Mouse (Mus musculus): ENCODE data around the gene Theg. TPM values are rescaled to one million over a fixed set of nuclear protein-coding genes. Genes with fewer than 3 reads are reported as not detected.

The Theg gene
- polyA plus RNA-seq, 1 experiment from 2014 or later: not detected

DNA sequence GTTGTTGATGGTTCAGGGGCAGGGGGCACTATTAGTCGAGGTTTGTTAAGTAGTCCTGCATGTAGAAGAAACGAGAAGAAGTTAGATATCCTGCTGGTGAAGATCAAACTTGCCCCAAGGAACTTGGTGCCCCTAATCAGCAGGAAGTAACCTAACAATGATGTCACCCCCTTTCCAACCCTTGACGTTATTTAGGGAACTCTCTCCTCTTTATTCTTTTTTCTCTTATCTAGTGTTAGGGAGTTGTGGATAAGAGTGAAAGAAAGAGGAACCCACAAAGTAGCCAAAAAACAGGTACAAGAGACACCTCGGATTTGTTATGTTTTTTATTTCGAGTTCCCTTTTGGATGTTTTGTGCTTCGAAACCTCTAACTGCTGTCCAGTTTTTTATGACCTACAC lies 7.0 kb upstream of the Theg start:
- Histone ChIP-seq H3K4me2 (no peak overlapping the region), H3K36me3 (ENCODE audit: insufficient read depth) (no peaks in the 10 kb centered on the region), H3K4me1 (ENCODE audit: insufficient read depth) (no peaks in the 10 kb centered on the region), H3K27me3 (ENCODE audit: insufficient read depth, low read length) (no peaks in the 10 kb centered on the region), H3K27ac (ENCODE audit: low read depth) (no peak overlapping the region), H3K9ac (no peak overlapping the region), H3K4me3 (ENCODE audit: low read depth, low read length) (no peak overlapping the region), H3K9me3 (ENCODE audit: low read depth, low read length) (no peaks in the 10 kb centered on the region)
- no peak for ATAC-seq (ENCODE audit: insufficient read depth)
- WGBS: 39% methylated on average over 6 of the region's 6 CpGs
- DNase-seq: no peak
- no peak for TF ChIP-seq CTCF (IDR thresholded peaks at IDR 0.05; ENCODE audit: low read depth)

DNA sequence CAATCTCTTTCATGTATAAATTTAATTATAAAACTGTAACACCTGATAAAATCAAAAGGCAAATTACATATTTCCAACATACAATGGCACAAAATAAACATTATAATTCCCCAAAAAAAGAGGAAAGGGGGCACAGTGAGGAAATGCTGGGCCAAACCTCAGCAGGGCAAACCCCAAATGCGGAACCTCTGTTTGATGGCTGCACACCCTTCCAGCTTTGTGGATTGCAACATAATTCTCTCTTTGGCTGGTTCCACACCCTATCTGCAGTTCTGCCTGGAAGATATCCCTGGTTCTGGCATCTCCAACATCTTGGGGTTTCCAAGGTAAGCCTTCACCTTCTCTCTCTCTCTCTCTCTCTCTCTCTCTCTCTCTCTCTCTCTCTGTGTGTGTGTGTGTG lies 3.6 kb upstream of the Theg start:
- no peak overlapping the region for H3K4me3 ChIP-seq (ENCODE audit: low read depth, low read length)
- DNase-seq (no peak), ATAC-seq (ENCODE audit: insufficient read depth) (no peak)
- H3K27ac ChIP-seq (ENCODE audit: low read depth): no peak overlapping the region
- no peaks in the 10 kb centered on the region for H3K27me3 ChIP-seq (ENCODE audit: insufficient read depth, low read length)
- H3K4me1 ChIP-seq (ENCODE audit: insufficient read depth): no peaks in the 10 kb centered on the region
- H3K36me3 ChIP-seq (ENCODE audit: insufficient read depth): no peaks in the 10 kb centered on the region
- H3K4me2 ChIP-seq: no peak overlapping the region
- H3K9me3 ChIP-seq (ENCODE audit: low read depth, low read length): no peaks in the 10 kb centered on the region
- H3K9ac ChIP-seq: no peak overlapping the region
- 86% methylated on average over 1 of the region's 1 CpGs for WGBS
- no peak for TF ChIP-seq CTCF (IDR thresholded peaks at IDR 0.05; ENCODE audit: low read depth)

- Histone ChIP-seq H3K27me3 (ENCODE audit: insufficient read depth, low read length) (no peaks in the 10 kb centered on the region), H3K9me3 (ENCODE audit: low read depth, low read length) (no peaks in the 10 kb centered on the region), H3K4me3 (ENCODE audit: low read depth, low read length) (no peak overlapping the region), H3K27ac (ENCODE audit: low read depth) (no peak overlapping the region), H3K4me2 (no peak overlapping the region), H3K36me3 (ENCODE audit: insufficient read depth) (no peaks in the 10 kb centered on the region), H3K4me1 (ENCODE audit: insufficient read depth) (no peaks in the 10 kb centered on the region), H3K9ac (no peak overlapping the region)
- no peak for ATAC-seq (ENCODE audit: insufficient read depth)
- WGBS: 61% methylated on average over 4 of the region's 4 CpGs
- no peak for TF ChIP-seq CTCF (IDR thresholded peaks at IDR 0.05; ENCODE audit: low read depth)
- no peak for DNase-seq
Measured at GRCm38 (mm10) chr10:79587752-79588126, 608 bp upstream of the Theg start.

- no peak for ATAC-seq (ENCODE audit: insufficient read depth)
- Histone ChIP-seq H3K27ac (ENCODE audit: low read depth) (no peak overlapping the region), H3K9me3 (ENCODE audit: low read depth, low read length) (no peaks in the 10 kb centered on the region), H3K4me1 (ENCODE audit: insufficient read depth) (no peaks in the 10 kb centered on the region), H3K36me3 (ENCODE audit: insufficient read depth) (no peaks in the 10 kb centered on the region), H3K4me3 (ENCODE audit: low read depth, low read length) (no peak overlapping the region), H3K9ac (no peak overlapping the region), H3K4me2 (no peak overlapping the region), H3K27me3 (ENCODE audit: insufficient read depth, low read length) (no peaks in the 10 kb centered on the region)
- TF ChIP-seq CTCF (IDR thresholded peaks at IDR 0.05; ENCODE audit: low read depth): no peak
- no peak for DNase-seq
- WGBS: 64% methylated on average over 8 of the region's 8 CpGs
Measured at GRCm38 (mm10) chr10:79586243-79586642, 888 bp downstream of the Theg start.

DNA sequence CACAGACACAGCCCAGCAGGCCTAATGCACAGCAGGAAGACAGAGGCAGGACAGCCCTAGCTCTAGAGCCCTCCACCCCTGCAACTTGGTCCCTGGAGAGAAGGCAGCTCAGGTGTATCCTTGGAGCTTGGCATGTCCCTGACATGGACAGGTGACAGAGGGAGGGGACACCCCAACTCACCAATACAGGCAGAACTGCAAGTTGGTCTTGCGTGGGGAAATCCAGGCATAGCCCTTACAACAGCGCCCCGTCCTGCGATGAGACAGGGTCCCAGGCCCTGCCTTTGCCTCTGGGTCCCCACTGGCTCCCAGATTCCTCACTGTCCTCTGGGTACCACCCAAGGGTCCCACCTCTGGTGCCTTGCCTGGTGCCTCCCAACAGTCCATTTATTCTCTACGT lies 1.4 kb downstream of the Theg start:
- no peaks in the 10 kb centered on the region for H3K27me3 ChIP-seq (ENCODE audit: insufficient read depth, low read length)
- no peak for TF ChIP-seq CTCF (IDR thresholded peaks at IDR 0.05; ENCODE audit: low read depth)
- 88% methylated on average over 5 of the region's 5 CpGs for WGBS
- H3K4me1 ChIP-seq (ENCODE audit: insufficient read depth): no peaks in the 10 kb centered on the region
- no peak overlapping the region for H3K27ac ChIP-seq (ENCODE audit: low read depth)
- H3K9me3 ChIP-seq (ENCODE audit: low read depth, low read length): no peaks in the 10 kb centered on the region
- H3K4me3 ChIP-seq (ENCODE audit: low read depth, low read length): no peak overlapping the region
- no peak overlapping the region for H3K4me2 ChIP-seq
- no peak overlapping the region for H3K9ac ChIP-seq
- ATAC-seq (ENCODE audit: insufficient read depth) (no peak), DNase-seq (no peak)
- H3K36me3 ChIP-seq (ENCODE audit: insufficient read depth): no peaks in the 10 kb centered on the region

DNA sequence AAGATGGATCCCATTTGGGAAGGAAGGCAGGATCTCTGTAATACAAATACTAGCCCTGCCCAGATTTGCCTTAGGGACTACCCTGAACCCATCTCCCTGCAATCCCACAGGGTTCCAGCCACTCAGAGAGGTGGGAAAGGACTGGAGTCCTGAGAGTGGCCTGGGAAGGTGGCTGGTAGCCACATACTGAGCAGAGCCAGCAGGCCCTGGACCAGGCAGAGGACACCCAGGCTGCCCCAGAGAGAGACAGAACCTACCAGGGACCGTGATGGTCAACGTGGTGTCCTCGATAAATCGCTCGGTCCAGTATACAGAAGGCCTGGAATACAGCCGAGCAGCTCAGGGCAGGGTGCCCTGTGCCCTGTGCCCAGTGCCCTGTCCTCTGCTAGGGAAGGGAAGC lies 2.0 kb downstream of the Theg start:
- no peak for TF ChIP-seq CTCF (IDR thresholded peaks at IDR 0.05; ENCODE audit: low read depth)
- no peak overlapping the region for H3K4me3 ChIP-seq (ENCODE audit: low read depth, low read length)
- DNase-seq (no peak), ATAC-seq (ENCODE audit: insufficient read depth) (no peak)
- no peaks in the 10 kb centered on the region for H3K27me3 ChIP-seq (ENCODE audit: insufficient read depth, low read length)
- H3K36me3 ChIP-seq (ENCODE audit: insufficient read depth): no peaks in the 10 kb centered on the region
- no peaks in the 10 kb centered on the region for H3K4me1 ChIP-seq (ENCODE audit: insufficient read depth)
- H3K4me2 ChIP-seq: no peak overlapping the region
- WGBS: 85% methylated on average over 6 of the region's 6 CpGs
- H3K27ac ChIP-seq (ENCODE audit: low read depth): no peak overlapping the region
- H3K9me3 ChIP-seq (ENCODE audit: low read depth, low read length): no peaks in the 10 kb centered on the region
- no peak overlapping the region for H3K9ac ChIP-seq

- Histone ChIP-seq H3K27ac (ENCODE audit: low read depth) (no peak overlapping the region), H3K4me2 (no peak overlapping the region), H3K4me3 (ENCODE audit: low read depth, low read length) (no peak overlapping the region), H3K9me3 (ENCODE audit: low read depth, low read length) (no peaks in the 10 kb centered on the region), H3K36me3 (ENCODE audit: insufficient read depth) (no peaks in the 10 kb centered on the region), H3K27me3 (ENCODE audit: insufficient read depth, low read length) (no peaks in the 10 kb centered on the region), H3K4me1 (ENCODE audit: insufficient read depth) (no peaks in the 10 kb centered on the region), H3K9ac (no peak overlapping the region)
- no peak for ATAC-seq (ENCODE audit: insufficient read depth)
- DNase-seq: no peak
- WGBS: 70% methylated on average over 9 of the region's 9 CpGs
- TF ChIP-seq CTCF (IDR thresholded peaks at IDR 0.05; ENCODE audit: low read depth): no peak
Measured at GRCm38 (mm10) chr10:79584426-79584825, 2.7 kb downstream of the Theg start.

DNA sequence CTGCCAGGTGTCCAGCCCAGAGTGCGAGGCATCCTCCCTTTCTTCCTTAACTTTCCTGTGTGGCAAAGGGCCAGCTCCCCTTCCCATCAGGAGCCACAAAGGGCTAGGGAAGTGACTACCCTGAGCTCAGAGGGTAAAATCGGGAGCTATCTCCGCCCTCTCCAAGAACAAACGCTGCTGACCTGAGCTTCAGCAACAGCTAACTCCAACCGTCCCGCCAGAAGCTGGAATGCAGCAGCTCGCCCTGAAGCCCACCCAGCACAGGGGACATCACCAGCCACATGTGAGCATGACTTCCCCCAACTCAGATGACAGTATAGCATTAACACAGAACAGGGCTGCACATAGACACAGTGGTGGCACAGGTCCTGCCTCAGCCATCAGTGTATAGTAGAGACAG lies 3.1 kb downstream of the Theg start:
- WGBS: 44% methylated on average over 7 of the region's 7 CpGs

More for the DNA sequence above, 3.1 kb downstream of the Theg start:
- Histone ChIP-seq H3K9ac (no peak overlapping the region), H3K27me3 (ENCODE audit: insufficient read depth, low read length) (no peaks in the 10 kb centered on the region), H3K4me2 (no peak overlapping the region), H3K36me3 (ENCODE audit: insufficient read depth) (no peaks in the 10 kb centered on the region), H3K9me3 (ENCODE audit: low read depth, low read length) (no peaks in the 10 kb centered on the region), H3K4me3 (ENCODE audit: low read depth, low read length) (no peak overlapping the region), H3K27ac (ENCODE audit: low read depth) (no peak overlapping the region), H3K4me1 (ENCODE audit: insufficient read depth) (no peaks in the 10 kb centered on the region)
- ATAC-seq (ENCODE audit: insufficient read depth): no peak
- DNase-seq: no peak
- TF ChIP-seq CTCF (IDR thresholded peaks at IDR 0.05; ENCODE audit: low read depth): no peak

All from lung, embryonic 14.5 days (tissue).